Mouse (Mus musculus): ENCODE data around the gene Tgfbr3. TPM values are rescaled to one million over a fixed set of nuclear protein-coding genes. Genes with fewer than 3 reads are reported as not detected.

Gene Tgfbr3
- polyA plus RNA-seq, 1 experiment from 2014 or later, result 2.2 TPM

GRCm38 (mm10) chr5:107213373-107214132, 75.9 kb downstream of the Tgfbr3 start:
- ATAC-seq (no peak), DNase-seq (ENCODE audit: low spot score) (no peak)
- no peaks in the 10 kb centered on the region for H3K4me1 ChIP-seq (ENCODE audit: control insufficient read depth, insufficient read depth, low read length)
- H3K9ac ChIP-seq (ENCODE audit: low read length), result no peak overlapping the region
- H3K4me3 ChIP-seq (ENCODE audit: low read depth, low read length), result no peak overlapping the region
- no peak overlapping the region for H3K4me2 ChIP-seq (ENCODE audit: low read length)
- WGBS, result 89% methylated on average over 9 of the region's 9 CpGs
- no peaks in the 10 kb centered on the region for H3K27me3 ChIP-seq (replicated peaks; ENCODE audit: control insufficient read depth, insufficient read depth, low read length)
- no peaks in the 10 kb centered on the region for H3K36me3 ChIP-seq (ENCODE audit: control insufficient read depth, insufficient read depth, low read length)
- H3K27ac ChIP-seq (ENCODE audit: low read depth, low read length), result no peak overlapping the region
- H3K9me3 ChIP-seq (replicated peaks; ENCODE audit: control insufficient read depth, low read length), result no peaks in the 10 kb centered on the region

GRCm38 (mm10) chr5:107211830-107212370, 77.5 kb downstream of the Tgfbr3 start:
- Histone ChIP-seq H3K4me3 (ENCODE audit: low read depth, low read length) (no peak overlapping the region), H3K9me3 (replicated peaks; ENCODE audit: control insufficient read depth, low read length) (no peaks in the 10 kb centered on the region), H3K9ac (ENCODE audit: low read length) (no peak overlapping the region), H3K4me2 (ENCODE audit: low read length) (no peak overlapping the region), H3K27me3 (replicated peaks; ENCODE audit: control insufficient read depth, insufficient read depth, low read length) (no peaks in the 10 kb centered on the region), H3K36me3 (ENCODE audit: control insufficient read depth, insufficient read depth, low read length) (no peaks in the 10 kb centered on the region), H3K4me1 (ENCODE audit: control insufficient read depth, insufficient read depth, low read length) (no peaks in the 10 kb centered on the region), H3K27ac (ENCODE audit: low read depth, low read length) (no peak overlapping the region)
- ATAC-seq (no peak), DNase-seq (ENCODE audit: low spot score) (no peak)
- 91% methylated on average over 10 of the region's 10 CpGs for WGBS

- H3K4me3 ChIP-seq (ENCODE audit: low read depth, low read length), result no peak overlapping the region
- no peaks in the 10 kb centered on the region for H3K36me3 ChIP-seq (ENCODE audit: control insufficient read depth, insufficient read depth, low read length)
- ATAC-seq (no peak), DNase-seq (ENCODE audit: low spot score) (no peak)
- H3K27ac ChIP-seq (ENCODE audit: low read depth, low read length), result no peak overlapping the region
- H3K9ac ChIP-seq (ENCODE audit: low read length), result no peak overlapping the region
- H3K9me3 ChIP-seq (replicated peaks; ENCODE audit: control insufficient read depth, low read length), result no peaks in the 10 kb centered on the region
- H3K4me1 ChIP-seq (ENCODE audit: control insufficient read depth, insufficient read depth, low read length), result no peaks in the 10 kb centered on the region
- H3K4me2 ChIP-seq (ENCODE audit: low read length), result no peak overlapping the region
- no peaks in the 10 kb centered on the region for H3K27me3 ChIP-seq (replicated peaks; ENCODE audit: control insufficient read depth, insufficient read depth, low read length)
- 72% methylated on average over 2 of the region's 2 CpGs for WGBS
Observed at GRCm38 (mm10) chr5:107210040-107210439, 79.4 kb downstream of the Tgfbr3 start.

DNA sequence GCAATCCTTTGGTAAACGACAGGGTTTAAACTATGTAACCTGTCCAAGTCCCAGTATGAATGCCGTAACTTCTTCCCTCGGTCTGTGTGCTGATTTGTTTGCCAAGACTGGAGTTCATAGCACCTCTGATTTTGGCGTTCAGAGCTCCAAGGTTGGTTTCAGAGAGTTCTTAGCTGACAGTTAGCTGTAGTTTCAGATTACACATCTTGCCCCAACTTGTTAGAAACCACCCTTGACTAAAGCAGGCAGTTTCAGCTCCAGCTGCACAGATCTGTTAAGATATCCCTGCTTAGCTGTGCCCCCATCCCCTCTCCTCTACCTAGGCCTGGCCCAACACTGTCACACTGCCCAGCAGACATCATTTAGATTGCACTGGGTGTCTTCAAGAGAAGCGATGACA, 81.5 kb downstream of the Tgfbr3 start:
- H3K9me3 ChIP-seq (replicated peaks; ENCODE audit: control insufficient read depth, low read length), result no peaks in the 10 kb centered on the region
- ATAC-seq (no peak), DNase-seq (ENCODE audit: low spot score) (no peak)
- no peaks in the 10 kb centered on the region for H3K27me3 ChIP-seq (replicated peaks; ENCODE audit: control insufficient read depth, insufficient read depth, low read length)
- H3K27ac ChIP-seq (ENCODE audit: low read depth, low read length), result no peak overlapping the region
- H3K4me3 ChIP-seq (ENCODE audit: low read depth, low read length), result no peak overlapping the region
- H3K9ac ChIP-seq (ENCODE audit: low read length), result no peak overlapping the region
- H3K4me2 ChIP-seq (ENCODE audit: low read length), result no peak overlapping the region
- WGBS, result 87% methylated on average over 5 of the region's 5 CpGs
- no peaks in the 10 kb centered on the region for H3K4me1 ChIP-seq (ENCODE audit: control insufficient read depth, insufficient read depth, low read length)
- no peaks in the 10 kb centered on the region for H3K36me3 ChIP-seq (ENCODE audit: control insufficient read depth, insufficient read depth, low read length)

GRCm38 (mm10) chr5:107204306-107204705, 85.1 kb downstream of the Tgfbr3 start:
- Histone ChIP-seq H3K4me2 (ENCODE audit: low read length) (no peak overlapping the region), H3K36me3 (ENCODE audit: control insufficient read depth, insufficient read depth, low read length) (no peaks in the 10 kb centered on the region), H3K27ac (ENCODE audit: low read depth, low read length) (no peak overlapping the region), H3K4me3 (ENCODE audit: low read depth, low read length) (no peak overlapping the region), H3K27me3 (replicated peaks; ENCODE audit: control insufficient read depth, insufficient read depth, low read length) (no peaks in the 10 kb centered on the region), H3K9me3 (replicated peaks; ENCODE audit: control insufficient read depth, low read length) (no peaks in the 10 kb centered on the region), H3K9ac (ENCODE audit: low read length) (no peak overlapping the region), H3K4me1 (ENCODE audit: control insufficient read depth, insufficient read depth, low read length) (no peaks in the 10 kb centered on the region)
- ATAC-seq (no peak), DNase-seq (ENCODE audit: low spot score) (no peak)

DNA sequence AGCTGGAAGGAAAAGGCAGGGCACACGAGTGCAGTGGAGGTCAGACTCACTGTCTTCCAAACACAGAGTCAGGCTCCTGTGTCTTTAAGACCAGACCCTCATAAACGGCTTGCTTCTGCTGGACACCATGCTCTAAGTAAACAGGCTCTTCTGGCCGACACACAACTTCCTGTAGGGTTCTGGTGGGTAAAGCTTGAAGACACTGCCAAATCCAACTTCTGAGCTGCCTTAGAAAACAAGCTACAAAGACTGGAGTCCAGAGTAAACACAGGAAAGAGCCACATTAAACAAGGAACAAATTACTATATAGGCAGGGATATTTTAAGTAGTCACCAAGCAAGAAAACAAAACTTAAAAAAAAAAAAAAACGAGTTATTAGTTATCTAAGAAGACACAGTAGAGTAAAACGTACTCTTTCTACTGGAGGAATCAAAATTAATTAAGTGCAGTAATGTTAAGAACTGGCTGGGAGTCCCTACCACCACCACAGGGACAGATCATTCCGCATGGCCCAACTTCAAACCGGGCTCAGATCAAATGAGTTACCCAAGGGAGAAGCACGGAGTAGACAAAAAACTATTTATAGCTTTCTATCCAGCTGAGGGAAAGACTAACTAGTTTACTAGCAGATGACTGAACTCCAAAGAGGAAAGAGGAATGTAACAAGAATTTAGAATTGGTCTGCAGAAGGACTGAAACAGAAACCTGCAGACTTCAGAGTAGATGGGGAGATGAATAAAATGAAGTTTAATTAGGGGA, 86.4 kb downstream of the Tgfbr3 start:
- no peak overlapping the region for H3K9ac ChIP-seq (ENCODE audit: low read length)
- DNase-seq (ENCODE audit: low spot score) (peak; percentile 7), ATAC-seq (no peak)
- H3K27ac ChIP-seq (ENCODE audit: low read depth, low read length), result no peak overlapping the region
- H3K36me3 ChIP-seq (ENCODE audit: control insufficient read depth, insufficient read depth, low read length), result no peaks in the 10 kb centered on the region
- no peak overlapping the region for H3K4me3 ChIP-seq (ENCODE audit: low read depth, low read length)
- H3K4me1 ChIP-seq (ENCODE audit: control insufficient read depth, insufficient read depth, low read length), result no peaks in the 10 kb centered on the region
- H3K4me2 ChIP-seq (ENCODE audit: low read length), result no peak overlapping the region
- H3K27me3 ChIP-seq (replicated peaks; ENCODE audit: control insufficient read depth, insufficient read depth, low read length), result no peaks in the 10 kb centered on the region
- H3K9me3 ChIP-seq (replicated peaks; ENCODE audit: control insufficient read depth, low read length), result no peaks in the 10 kb centered on the region
- 43% methylated on average over 8 of the region's 8 CpGs for WGBS

- no peak for ATAC-seq
- WGBS, result 65% methylated on average over 9 of the region's 9 CpGs
- H3K36me3 ChIP-seq (ENCODE audit: control insufficient read depth, insufficient read depth, low read length), result no peaks in the 10 kb centered on the region
- DNase-seq (ENCODE audit: low spot score), result no peak
- H3K27me3 ChIP-seq (replicated peaks; ENCODE audit: control insufficient read depth, insufficient read depth, low read length), result no peaks in the 10 kb centered on the region
- H3K9me3 ChIP-seq (replicated peaks; ENCODE audit: control insufficient read depth, low read length), result no peaks in the 10 kb centered on the region
- H3K4me1 ChIP-seq (ENCODE audit: control insufficient read depth, insufficient read depth, low read length), result no peaks in the 10 kb centered on the region
- no peak overlapping the region for H3K9ac ChIP-seq (ENCODE audit: low read length)
- no peak overlapping the region for H3K4me3 ChIP-seq (ENCODE audit: low read depth, low read length)
- no peak overlapping the region for H3K4me2 ChIP-seq (ENCODE audit: low read length)
- no peak overlapping the region for H3K27ac ChIP-seq (ENCODE audit: low read depth, low read length)
Observed at GRCm38 (mm10) chr5:107201509-107202182, 87.8 kb downstream of the Tgfbr3 start.

- Histone ChIP-seq H3K9ac (ENCODE audit: low read length) (no peak overlapping the region), H3K4me3 (ENCODE audit: low read depth, low read length) (no peak overlapping the region), H3K4me1 (ENCODE audit: control insufficient read depth, insufficient read depth, low read length) (no peaks in the 10 kb centered on the region), H3K27ac (ENCODE audit: low read depth, low read length) (no peak overlapping the region), H3K9me3 (replicated peaks; ENCODE audit: control insufficient read depth, low read length) (no peaks in the 10 kb centered on the region), H3K27me3 (replicated peaks; ENCODE audit: control insufficient read depth, insufficient read depth, low read length) (no peaks in the 10 kb centered on the region), H3K4me2 (ENCODE audit: low read length) (no peak overlapping the region), H3K36me3 (ENCODE audit: control insufficient read depth, insufficient read depth, low read length) (no peaks in the 10 kb centered on the region)
- 77% methylated on average over 12 of the region's 12 CpGs for WGBS
- ATAC-seq, result no peak
- DNase-seq (ENCODE audit: low spot score), result no peak
Observed at GRCm38 (mm10) chr5:107200853-107201341, 88.5 kb downstream of the Tgfbr3 start.

Measured in forebrain, embryonic 14.5 days (tissue).